Mouse (Mus musculus) stomach, embryonic 16.5 days (tissue): ENCODE measurements around the gene Wapl. TPM values are rescaled to one million over a fixed set of nuclear protein-coding genes. Genes with fewer than 3 reads are reported as not detected.

Experiments
- ATAC-seq: fragments of 200-750 bp; cut with Nextera tagmentation; 2 replicates; pipeline ENCODE4 v1.8.0; 2017; ENCODE audit warnings: moderate number of reproducible peaks, moderate TSS enrichment; ENCODE audit not compliant: insufficient read depth, low FRiP score
- H3K27ac ChIP-seq: fragments of 300-500 bp; sonication (generic); 2 replicates; pipeline ENCODE4 v1.5.1; 2014; ENCODE audit warnings: low read length
- H3K27me3 ChIP-seq: fragments of 300-500 bp; sonication (generic); 2 replicates; pipeline ENCODE4 v1.6.1; 2014; ENCODE audit warnings: low read length, control low read depth, mixed read lengths; ENCODE audit not compliant: control insufficient read depth, insufficient read depth
- H3K36me3 ChIP-seq: fragments of 300-500 bp; sonication (generic); 2 replicates; pipeline ENCODE4 v1.6.1; 2014; ENCODE audit warnings: low read length; ENCODE audit not compliant: control insufficient read depth, insufficient read depth
- H3K4me1 ChIP-seq: fragments of 300-500 bp; sonication (generic); 2 replicates; pipeline ENCODE4 v1.6.1; 2014; ENCODE audit warnings: low read length, control low read depth, mixed read lengths; ENCODE audit not compliant: control insufficient read depth, insufficient read depth
- H3K4me2 ChIP-seq: fragments of 300-500 bp; sonication (generic); 2 replicates; pipeline ENCODE4 v1.6.1; 2014; ENCODE audit warnings: low read depth, low read length, mixed read lengths
- H3K4me3 ChIP-seq: fragments of 300-500 bp; sonication (generic); replicated peaks from 2 replicates; pipeline ENCODE4 v1.5.1; 2014; ENCODE audit warnings: mild to moderate bottlenecking, low read length
- H3K9ac ChIP-seq: fragments of 300-500 bp; sonication (generic); 2 replicates; pipeline ENCODE4 v1.6.1; 2014; ENCODE audit warnings: low read length
- H3K9me3 ChIP-seq: fragments of 300-500 bp; sonication (generic); replicated peaks from 2 replicates; pipeline ENCODE4 v1.6.1; 2016; ENCODE audit warnings: low read length, control low read depth; ENCODE audit not compliant: control insufficient read depth
- WGBS: fragments of 180-500 bp; shearing (Covaris S2); extraction: QIAGEN DNeasy Blood & Tissue Kit; methylation state at CpG from one replicate; pipeline ENCODE4 v1.1.7; 2014; 5-methylcytosine and 5-hydroxymethylcytosine counted together
- polyA plus RNA-seq: library from polyadenylated mRNA; unstranded; fragments of >200 nt; fragmentation: Nextera tagmentation; extraction: Ambion mirVana; gene quantifications from 2 replicates; pipeline ENCODE4 v1.2.1, GENCODE M21; 2015

Gene Wapl
- polyA plus RNA-seq, 1 experiment from 2014 or later = 22.5 TPM

- Histone ChIP-seq H3K4me2 (no peak overlapping the region), H3K4me3 (no peak overlapping the region), H3K9me3 (no peaks in the 10 kb centered on the region), H3K9ac (no peak overlapping the region), H3K27me3 (no peaks in the 10 kb centered on the region), H3K4me1 (no peaks in the 10 kb centered on the region), H3K36me3 (no peaks in the 10 kb centered on the region), H3K27ac (no peak overlapping the region)
- 59% methylated on average over 3 of the region's 3 CpGs for WGBS
- no peak for ATAC-seq
These were observed 100.0 kb downstream of the Wapl start for GRCm38 (mm10) chr14:34773681-34774080.

GRCm38 (mm10) chr14:34774231-34774630 is 100.5 kb downstream of the Wapl start:
- Histone ChIP-seq H3K27me3 (no peaks in the 10 kb centered on the region), H3K9ac (no peak overlapping the region), H3K27ac (no peak overlapping the region), H3K4me1 (no peaks in the 10 kb centered on the region), H3K4me3 (no peak overlapping the region), H3K36me3 (no peaks in the 10 kb centered on the region), H3K9me3 (no peaks in the 10 kb centered on the region), H3K4me2 (no peak overlapping the region)
- 73% methylated on average over 6 of the region's 6 CpGs for WGBS
- no peak for ATAC-seq

- Histone ChIP-seq H3K36me3 (no peaks in the 10 kb centered on the region), H3K9me3 (no peaks in the 10 kb centered on the region), H3K9ac (no peak overlapping the region), H3K27ac (no peak overlapping the region), H3K27me3 (no peaks in the 10 kb centered on the region), H3K4me2 (no peak overlapping the region), H3K4me3 (no peak overlapping the region), H3K4me1 (no peaks in the 10 kb centered on the region)
- ATAC-seq = no peak
- WGBS = 86% methylated on average over 12 of the region's 12 CpGs
These were observed 103.1 kb downstream of the Wapl start for GRCm38 (mm10) chr14:34776719-34777385.

GRCm38 (mm10) chr14:34777810-34778209 is 104.1 kb downstream of the Wapl start:
- Histone ChIP-seq H3K9me3 (no peaks in the 10 kb centered on the region), H3K27me3 (no peaks in the 10 kb centered on the region), H3K4me2 (no peak overlapping the region), H3K36me3 (no peaks in the 10 kb centered on the region), H3K4me3 (no peak overlapping the region), H3K9ac (no peak overlapping the region), H3K4me1 (no peaks in the 10 kb centered on the region), H3K27ac (no peak overlapping the region)
- 18% methylated on average over 10 of the region's 10 CpGs for WGBS
- no peak; the same call in 1 of the 2 replicates for ATAC-seq

GRCm38 (mm10) chr14:34778760-34779159 is 105.0 kb downstream of the Wapl start:
- Histone ChIP-seq H3K4me1 (no peaks in the 10 kb centered on the region), H3K9me3 (no peaks in the 10 kb centered on the region), H3K27me3 (no peaks in the 10 kb centered on the region), H3K4me3 (no peak overlapping the region), H3K4me2 (no peak overlapping the region), H3K9ac (no peak overlapping the region), H3K36me3 (no peaks in the 10 kb centered on the region), H3K27ac (no peak overlapping the region)
- whole genome bisulfite sequencing = 77% methylated on average over 7 of the region's 7 CpGs
- no peak for ATAC-seq

DNA sequence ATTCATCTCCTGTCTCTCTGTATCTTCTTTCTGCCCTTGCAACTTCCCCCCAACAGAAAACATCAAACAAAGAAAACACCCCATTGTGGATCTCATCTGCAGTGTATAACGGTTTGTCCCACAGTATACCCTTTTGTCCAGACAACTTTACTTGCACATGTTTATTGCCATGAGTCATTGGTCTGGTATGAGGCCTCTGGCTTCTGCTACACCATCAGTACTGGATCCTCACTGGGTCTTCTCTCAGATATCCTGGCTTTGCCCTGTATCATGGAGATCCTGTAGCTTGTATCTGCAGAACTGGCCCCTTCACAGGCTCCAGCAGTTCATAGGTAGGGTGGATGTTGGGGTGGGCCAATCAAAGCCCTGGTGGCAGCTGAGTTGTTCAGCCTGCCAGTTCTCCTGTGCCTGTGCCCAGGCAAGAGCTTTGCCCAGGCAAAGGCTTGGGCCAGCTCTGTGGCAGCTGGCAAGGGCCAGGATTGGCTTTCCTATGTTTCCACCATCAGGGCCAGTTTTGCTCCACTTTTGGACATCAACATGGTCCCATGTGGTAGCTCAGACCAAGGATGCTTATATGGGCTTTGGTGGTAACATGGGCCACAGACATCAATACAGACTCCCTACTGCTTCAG is 119.8 kb downstream of the Wapl start:
- Histone ChIP-seq H3K36me3 (no peaks in the 10 kb centered on the region), H3K4me2 (no peak overlapping the region), H3K27ac (no peak overlapping the region), H3K4me1 (no peaks in the 10 kb centered on the region), H3K9me3 (no peaks in the 10 kb centered on the region), H3K27me3 (no peaks in the 10 kb centered on the region), H3K4me3 (no peak overlapping the region), H3K9ac (no peak overlapping the region)
- 75% methylated on average over 1 of the region's 1 CpGs for WGBS
- ATAC-seq = no peak

Other genes with a start within 250 kb of the Wapl start
- gene Bmpr1a, start 170.6 kb upstream of the Wapl start, polyA plus RNA-seq = 22.4 and 22.9 TPM in 2 replicates
- not detected in 2 replicates for gene 9230112D13Rik, start 151.1 kb upstream of the Wapl start, polyA plus RNA-seq
- gene Ldb3, start 85.2 kb upstream of the Wapl start, polyA plus RNA-seq = 4.4 and 30.9 TPM in 2 replicates
- gene Opn4, start 73.8 kb upstream of the Wapl start, polyA plus RNA-seq = 0.06 TPM in 1 of 2 replicates, not detected in the other
- 0.57 and 0.92 TPM in 2 replicates for gene Grid1, start 146.2 kb downstream of the Wapl start, polyA plus RNA-seq